Mouse (Mus musculus) liver, postnatal 0 days (tissue): ENCODE results near the gene Gsc2. TPM values are rescaled to one million over a fixed set of nuclear protein-coding genes. Genes with fewer than 3 reads are reported as not detected.

ENCODE experiments used
- ATAC-seq: fragments of 200-750 bp; cut with Nextera tagmentation; 2 replicates; pipeline ENCODE4 v1.8.0; 2017; ENCODE audit warnings: mild to moderate bottlenecking, moderate library complexity
- DNase-seq: peaks from one replicate; pipeline ENCODE4 v3.0.0-alpha.2; 2016
- H3K27ac ChIP-seq: fragments of 300-500 bp; sonication (generic); 2 replicates; pipeline ENCODE4 v1.5.1; 2014; ENCODE audit warnings: antibody characterized with exemption, moderate library complexity, mild to moderate bottlenecking, low read depth
- H3K27me3 ChIP-seq: fragments of 300-500 bp; sonication (generic); 2 replicates; pipeline ENCODE4 v1.6.1; 2014; ENCODE audit warnings: low read length, control low read depth, mixed read lengths; ENCODE audit not compliant: insufficient read depth
- H3K36me3 ChIP-seq: fragments of 300-500 bp; sonication (generic); replicated peaks from 2 replicates; pipeline ENCODE4 v1.6.1; 2014; ENCODE audit warnings: mild to moderate bottlenecking, control low read depth, low read length, moderate library complexity, mixed read lengths; ENCODE audit not compliant: insufficient read depth
- H3K4me1 ChIP-seq: fragments of 300-500 bp; sonication (generic); 2 replicates; pipeline ENCODE4 v1.6.1; 2014; ENCODE audit warnings: antibody characterized with exemption, mild to moderate bottlenecking, control low read depth; ENCODE audit not compliant: insufficient read depth
- H3K4me2 ChIP-seq: fragments of 300-500 bp; sonication (generic); 2 replicates; pipeline ENCODE4 v1.6.1; 2014; ENCODE audit warnings: low read depth, mild to moderate bottlenecking, low read length, moderate library complexity, mixed read lengths
- H3K4me3 ChIP-seq: fragments of 300-500 bp; sonication (generic); 2 replicates; pipeline ENCODE4 v1.5.1; 2014; ENCODE audit warnings: low read depth, low read length
- H3K9ac ChIP-seq: fragments of 300-500 bp; sonication (generic); replicated peaks from 2 replicates; pipeline ENCODE4 v1.6.1; 2014; ENCODE audit warnings: mild to moderate bottlenecking, moderate library complexity
- H3K9me3 ChIP-seq: fragments of 300-500 bp; sonication (generic); 2 replicates; pipeline ENCODE4 v1.6.1; 2016; ENCODE audit warnings: mild to moderate bottlenecking, control low read depth, low read length, mixed read lengths
- CTCF ChIP-seq: sonication (generic); IDR thresholded peaks from 2 replicates; pipeline ENCODE4 v1.5.1; 2016; ENCODE audit warnings: antibody characterized with exemption, low read depth
- EP300 ChIP-seq: IDR thresholded peaks from 2 replicates; pipeline ENCODE4 v1.6.1; 2016; ENCODE audit warnings: antibody characterized with exemption, low read depth, mild to moderate bottlenecking
- WGBS: fragments of 180-500 bp; shearing (Covaris S2); extraction: QIAGEN DNeasy Blood & Tissue Kit; methylation state at CpG from one replicate; pipeline ENCODE4 v1.1.7; 2014; ENCODE audit not compliant: insufficient replicate concordance; 5-methylcytosine and 5-hydroxymethylcytosine counted together
- polyA plus RNA-seq: library from polyadenylated mRNA; unstranded; fragments of >200 nt; fragmentation: Nextera tagmentation; extraction: Ambion mirVana; gene quantifications from 2 replicates; pipeline ENCODE4 v1.2.1, GENCODE M21; 2015

The Gsc2 gene
- polyA plus RNA-seq, 1 experiment from 2014 or later: not detected

GRCm38 (mm10) chr16:17876096-17876495, 38.8 kb downstream of the Gsc2 start:
- H3K4me1 ChIP-seq: peaks cover 11% of the 10 kb centered on the region; the same call in 1 of the 2 replicates
- no peak for ATAC-seq
- no peak overlapping the region for H3K4me3 ChIP-seq
- no peak overlapping the region for H3K4me2 ChIP-seq
- H3K9me3 ChIP-seq: no peaks in the 10 kb centered on the region
- no peak overlapping the region for H3K27ac ChIP-seq
- DNase-seq: no peak
- H3K36me3 ChIP-seq: peaks cover 13% of the 10 kb centered on the region
- no peak for TF ChIP-seq EP300
- no peak for TF ChIP-seq CTCF
- no peaks in the 10 kb centered on the region for H3K27me3 ChIP-seq
- H3K9ac ChIP-seq: no peak overlapping the region
- 83% methylated on average over 1 of the region's 1 CpGs for WGBS

DNA sequence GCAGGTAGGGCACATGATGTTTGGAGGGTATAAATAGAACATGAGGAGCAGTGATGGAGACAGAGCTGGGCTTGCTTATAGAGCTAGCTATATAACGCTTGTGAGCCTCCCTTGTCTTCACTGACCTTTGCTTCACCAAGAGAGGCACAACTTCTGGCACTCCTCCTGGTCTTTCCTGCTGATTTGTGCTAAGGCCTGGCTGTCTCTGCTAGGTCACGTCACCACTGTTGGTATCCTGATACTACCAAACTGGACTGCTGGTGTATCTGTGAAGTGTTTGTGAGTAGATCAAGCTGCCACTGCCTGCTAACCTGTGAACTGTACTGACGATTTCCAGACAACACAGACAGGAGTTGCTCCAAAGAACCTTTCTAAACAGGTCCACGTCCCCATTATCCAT, 39.7 kb downstream of the Gsc2 start:
- Histone ChIP-seq H3K9me3 (no peaks in the 10 kb centered on the region), H3K4me3 (no peak overlapping the region), H3K4me2 (no peak overlapping the region), H3K4me1 (peaks cover 8% of the 10 kb centered on the region; the same call in 1 of the 2 replicates), H3K9ac (no peak overlapping the region), H3K27ac (no peak overlapping the region), H3K27me3 (no peaks in the 10 kb centered on the region), H3K36me3 (peaks cover 14% of the 10 kb centered on the region)
- no peak for TF ChIP-seq CTCF
- no peak for TF ChIP-seq EP300
- no peak for ATAC-seq
- 70% methylated on average over 4 of the region's 4 CpGs for WGBS
- no peak for DNase-seq

DNA sequence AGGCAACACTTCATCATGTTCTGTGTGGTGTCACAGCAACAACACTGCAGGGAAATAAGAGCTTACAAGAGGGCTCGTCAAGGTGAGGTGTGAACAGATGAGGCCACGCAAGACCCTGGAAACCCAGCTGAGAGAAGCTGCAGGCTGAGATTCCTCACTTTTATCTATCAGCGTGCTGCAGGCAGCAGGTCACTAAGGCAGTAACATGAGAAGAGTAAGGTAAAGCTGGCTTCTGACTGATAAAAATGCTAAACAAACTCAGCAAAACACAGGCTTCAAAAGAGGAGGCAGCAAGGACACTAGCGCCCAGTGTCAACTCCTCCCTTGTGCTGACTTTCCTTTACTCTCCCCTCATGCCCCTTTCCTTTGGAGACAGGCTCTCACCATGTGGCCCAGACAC, 41.9 kb downstream of the Gsc2 start:
- no peaks in the 10 kb centered on the region for H3K9me3 ChIP-seq
- H3K36me3 ChIP-seq: peaks cover 19% of the 10 kb centered on the region
- H3K4me3 ChIP-seq: no peak overlapping the region
- no peaks in the 10 kb centered on the region for H3K27me3 ChIP-seq
- 51% methylated on average over 4 of the region's 4 CpGs for WGBS
- DNase-seq (no peak), ATAC-seq (peak; percentile 19; the same call in 1 of the 2 replicates)
- no peak overlapping the region for H3K4me2 ChIP-seq
- no peak overlapping the region for H3K27ac ChIP-seq
- TF ChIP-seq EP300 (no peak), CTCF (no peak)
- H3K9ac ChIP-seq: no peak overlapping the region
- H3K4me1 ChIP-seq: 0 out of 2 replicates have a peak, but pooled peaks cover 4% of the 10 kb centered on the region

DNA sequence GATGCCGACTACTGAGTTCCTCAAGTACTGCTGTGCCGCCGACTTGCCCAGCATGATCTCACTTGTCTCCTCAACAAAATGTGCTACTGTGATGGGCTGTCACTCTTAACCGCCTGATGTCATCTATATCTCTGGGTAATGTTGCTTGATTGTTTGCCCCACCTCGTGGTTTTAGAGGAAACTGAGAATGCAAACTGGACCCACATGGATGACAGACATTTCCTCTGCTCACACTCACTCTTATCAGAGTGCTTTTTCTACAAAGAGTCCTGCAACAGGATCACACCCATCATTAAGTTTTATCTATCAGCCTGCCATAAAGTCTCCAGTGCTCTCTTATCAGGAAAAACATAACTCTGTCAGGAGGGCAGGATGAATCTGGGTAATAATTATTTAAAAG, 43.6 kb downstream of the Gsc2 start:
- Histone ChIP-seq H3K4me2 (no peak overlapping the region), H3K9ac (no peak overlapping the region), H3K4me3 (no peak overlapping the region), H3K4me1 (0 out of 2 replicates have a peak, but pooled peaks cover 4% of the 10 kb centered on the region), H3K27ac (no peak overlapping the region), H3K36me3 (peaks cover 17% of the 10 kb centered on the region), H3K9me3 (no peaks in the 10 kb centered on the region), H3K27me3 (no peaks in the 10 kb centered on the region)
- no peak for DNase-seq
- peak; percentile 35; the same call in 1 of the 2 replicates for TF ChIP-seq EP300
- no peak for TF ChIP-seq CTCF
- 56% methylated on average over 5 of the region's 5 CpGs for WGBS
- no peak for ATAC-seq

GRCm38 (mm10) chr16:17865770-17866169, 49.1 kb downstream of the Gsc2 start:
- Histone ChIP-seq H3K27ac (no peak overlapping the region), H3K36me3 (peaks cover 18% of the 10 kb centered on the region), H3K4me2 (no peak overlapping the region), H3K9me3 (no peaks in the 10 kb centered on the region), H3K4me1 (peaks cover 3% of the 10 kb centered on the region; the same call in 1 of the 2 replicates), H3K9ac (no peak overlapping the region), H3K4me3 (no peak overlapping the region), H3K27me3 (no peaks in the 10 kb centered on the region)
- DNase-seq (no peak), ATAC-seq (peak; percentile 63)
- 58% methylated on average over 6 of the region's 6 CpGs for WGBS
- TF ChIP-seq EP300 (no peak), CTCF (no peak)

DNA sequence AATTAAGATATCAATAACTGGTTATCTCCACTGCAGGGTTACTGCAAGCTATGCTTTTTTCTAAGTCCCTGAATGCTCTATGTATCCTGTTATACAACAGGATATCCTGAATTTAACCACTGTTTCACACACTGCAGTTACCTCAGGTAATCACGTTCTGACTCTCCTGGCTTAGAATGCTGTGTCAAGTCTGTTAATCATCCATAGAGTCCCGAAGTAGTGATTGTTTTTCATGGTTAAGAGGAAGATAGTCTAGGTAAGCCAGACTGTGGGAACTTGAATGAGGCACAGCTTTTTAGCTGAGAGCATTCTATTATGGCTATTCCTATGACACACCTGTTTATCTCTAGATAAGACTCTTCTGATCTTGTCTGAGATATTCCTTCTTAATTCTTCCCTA, 49.6 kb downstream of the Gsc2 start:
- Histone ChIP-seq H3K4me2 (no peak overlapping the region), H3K9me3 (no peaks in the 10 kb centered on the region), H3K4me3 (no peak overlapping the region), H3K9ac (no peak overlapping the region), H3K36me3 (peaks cover 22% of the 10 kb centered on the region), H3K4me1 (peaks cover 3% of the 10 kb centered on the region; the same call in 1 of the 2 replicates), H3K27ac (no peak overlapping the region), H3K27me3 (no peaks in the 10 kb centered on the region)
- WGBS: 35% methylated on average over 2 of the region's 2 CpGs
- ATAC-seq (no peak), DNase-seq (no peak)
- no peak for TF ChIP-seq CTCF
- no peak for TF ChIP-seq EP300

Other genes starting within 250 kb of the Gsc2 start
- 11.0 and 11.6 TPM in 2 replicates for gene Med15, start 182.2 kb downstream of the Gsc2 start, polyA plus RNA-seq
- 7.8 and 8.0 TPM in 2 replicates for gene Klhl22, start 155.4 kb downstream of the Gsc2 start, polyA plus RNA-seq
- 0.97 and 1.6 TPM in 2 replicates for gene Scarf2, start 117.8 kb downstream of the Gsc2 start, polyA plus RNA-seq
- gene B830017H08Rik, start 81.9 kb downstream of the Gsc2 start, polyA plus RNA-seq: not detected in 2 replicates
- 0.26 and 0.52 TPM in 2 replicates for gene Car15, start 76.7 kb downstream of the Gsc2 start, polyA plus RNA-seq
- gene Gm20518, start 23.4 kb downstream of the Gsc2 start, polyA plus RNA-seq: not detected in 2 replicates
- 0.04 and 0.08 TPM in 2 replicates for gene Tssk1, start 20.8 kb downstream of the Gsc2 start, polyA plus RNA-seq
- 17.9 and 18.0 TPM in 2 replicates for gene Dgcr2, start 16.5 kb downstream of the Gsc2 start, polyA plus RNA-seq
- gene Tssk2, start 16.4 kb downstream of the Gsc2 start, polyA plus RNA-seq: not detected in 2 replicates
- gene Ess2, start 3.7 kb downstream of the Gsc2 start, polyA plus RNA-seq: 5.6 and 6.6 TPM in 2 replicates
- gene Slc25a1, start 13.2 kb upstream of the Gsc2 start, polyA plus RNA-seq: 77.7 and 78.3 TPM in 2 replicates
- 2.6 TPM in 2 replicates for gene Vpreb2, start 65.4 kb upstream of the Gsc2 start, polyA plus RNA-seq
- 23.2 and 24.4 TPM in 2 replicates for gene Dgcr6, start 137.8 kb upstream of the Gsc2 start, polyA plus RNA-seq
- 2.9 and 3.0 TPM in 2 replicates for gene Prodh, start 175.1 kb upstream of the Gsc2 start, polyA plus RNA-seq
- gene Rtn4r, start 212.6 kb upstream of the Gsc2 start, polyA plus RNA-seq: 0.15 and 0.21 TPM in 2 replicates